Mouse (Mus musculus): Measurements from ENCODE around the gene Jak2.

Gene Jak2

GRCm38 (mm10) chr19:29300919-29301318 lies 49.3 kb downstream of the Jak2 start:
- DNase-seq (ENCODE audit: inconsistent ontology term) = no peak

- no peak for DNase-seq (ENCODE audit: inconsistent ontology term)
Measured at GRCm38 (mm10) chr19:29302119-29302518, 50.5 kb downstream of the Jak2 start.

GRCm38 (mm10) chr19:29308832-29309231 lies 57.2 kb downstream of the Jak2 start:
- no peak for DNase-seq (ENCODE audit: inconsistent ontology term)

- DNase-seq (ENCODE audit: inconsistent ontology term) = no peak
Measured at GRCm38 (mm10) chr19:29311791-29312190, 60.2 kb downstream of the Jak2 start.

- DNase-seq (ENCODE audit: inconsistent ontology term) = no peak
Measured at GRCm38 (mm10) chr19:29312661-29313060, 61.0 kb downstream of the Jak2 start.

GRCm38 (mm10) chr19:29323416-29324049 lies 71.9 kb downstream of the Jak2 start:
- no peak for DNase-seq (ENCODE audit: inconsistent ontology term)

GRCm38 (mm10) chr19:29325053-29325851 lies 73.6 kb downstream of the Jak2 start, which contains the start of gene Insl6:
Insl6 (minus strand) TSS chr19:29325356.
- peak; percentile 74 for DNase-seq (ENCODE audit: inconsistent ontology term)

- DNase-seq (ENCODE audit: inconsistent ontology term) = no peak
Measured at GRCm38 (mm10) chr19:29325852-29326180, 74.2 kb downstream of the Jak2 start.

GRCm38 (mm10) chr19:29326396-29326795 lies 74.8 kb downstream of the Jak2 start:
- no peak for DNase-seq (ENCODE audit: inconsistent ontology term)

GRCm38 (mm10) chr19:29326822-29327552 lies 75.4 kb downstream of the Jak2 start:
- no peak for DNase-seq (ENCODE audit: inconsistent ontology term)

- DNase-seq (ENCODE audit: inconsistent ontology term) = peak; percentile 71
Measured at GRCm38 (mm10) chr19:29334068-29334745, 82.6 kb downstream of the Jak2 start, which contains the start of gene Rln1. Rln1 (minus strand) TSS chr19:29334670.

- no peak for DNase-seq (ENCODE audit: inconsistent ontology term)
Measured at GRCm38 (mm10) chr19:29336624-29337023, 85.0 kb downstream of the Jak2 start.

GRCm38 (mm10) chr19:29341029-29341428 lies 89.4 kb downstream of the Jak2 start:
- DNase-seq (ENCODE audit: inconsistent ontology term) = peak; percentile 85

- DNase-seq (ENCODE audit: inconsistent ontology term) = no peak
Measured at GRCm38 (mm10) chr19:29342281-29342680, 90.7 kb downstream of the Jak2 start.

GRCm38 (mm10) chr19:29344868-29345267 lies 93.2 kb downstream of the Jak2 start:
- DNase-seq (ENCODE audit: inconsistent ontology term) = no peak

GRCm38 (mm10) chr19:29345636-29346035 lies 94.0 kb downstream of the Jak2 start:
- no peak for DNase-seq (ENCODE audit: inconsistent ontology term)

GRCm38 (mm10) chr19:29350991-29351390 lies 99.4 kb downstream of the Jak2 start:
- peak; percentile 86 for DNase-seq (ENCODE audit: inconsistent ontology term)

GRCm38 (mm10) chr19:29354895-29355877 lies 103.6 kb downstream of the Jak2 start:
- peak; percentile 77 for DNase-seq (ENCODE audit: inconsistent ontology term)

- no peak for DNase-seq (ENCODE audit: inconsistent ontology term)
Measured at GRCm38 (mm10) chr19:29356281-29356680, 104.7 kb downstream of the Jak2 start.

- no peak for DNase-seq (ENCODE audit: inconsistent ontology term)
Measured at GRCm38 (mm10) chr19:29360251-29360650, 108.6 kb downstream of the Jak2 start.

Measured in Muller cell, postnatal 12 days (primary cell).